Mouse (Mus musculus): Measurements from ENCODE around the gene Ypel2. TPM values are rescaled to one million over a fixed set of nuclear protein-coding genes. Genes with fewer than 3 reads are reported as not detected.

Gene Ypel2
- polyA plus RNA-seq, 1 experiment from 2014 or later: 1.4 TPM

DNA sequence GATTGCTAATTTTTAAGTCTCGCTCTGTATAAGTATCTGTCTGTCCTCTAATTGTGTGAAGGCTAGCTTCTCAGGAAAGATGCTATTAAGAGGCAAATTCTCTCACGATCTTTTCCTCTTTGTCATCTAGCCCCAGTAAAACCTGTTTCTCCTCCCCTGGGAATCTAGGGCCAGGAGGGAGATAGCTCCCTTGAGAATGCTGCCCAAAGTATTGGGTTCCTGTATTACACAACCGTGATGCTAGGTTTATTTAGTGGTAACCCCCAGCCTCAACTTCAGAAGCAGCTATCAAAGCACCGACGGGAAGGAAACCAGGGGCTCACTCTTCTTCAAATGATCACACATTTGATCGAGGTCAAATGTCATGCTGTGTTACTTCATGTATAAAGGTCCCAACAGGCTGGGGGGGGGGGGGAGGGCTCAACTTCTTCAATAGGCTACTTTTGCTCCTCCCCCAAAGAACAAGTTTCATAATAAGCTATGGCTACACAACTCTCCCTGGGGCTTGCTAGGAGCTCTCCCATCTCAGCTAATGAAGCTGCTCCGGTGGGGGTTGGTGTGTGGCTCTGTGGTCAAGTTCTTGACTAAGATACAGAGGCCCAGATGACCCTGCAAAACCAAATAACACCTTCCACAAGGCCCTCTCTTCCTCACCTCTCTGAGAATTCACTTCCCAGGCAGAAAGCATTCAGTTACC lies 22.3 kb downstream of the Ypel2 start:
- Histone ChIP-seq H3K27me3 (replicated peaks) (no peaks in the 10 kb centered on the region), H3K4me1 (0 out of 2 replicates have a peak, but pooled peaks cover 8% of the 10 kb centered on the region), H3K4me2 (no peak overlapping the region), H3K9me3 (replicated peaks) (no peaks in the 10 kb centered on the region), H3K4me3 (no peak overlapping the region), H3K36me3 (no peaks in the 10 kb centered on the region), H3K27ac (no peak overlapping the region), H3K9ac (no peak overlapping the region)
- whole genome bisulfite sequencing (ENCODE audit: insufficient replicate concordance): 53% methylated on average over 7 of the region's 7 CpGs
- ATAC-seq: no peak

DNA sequence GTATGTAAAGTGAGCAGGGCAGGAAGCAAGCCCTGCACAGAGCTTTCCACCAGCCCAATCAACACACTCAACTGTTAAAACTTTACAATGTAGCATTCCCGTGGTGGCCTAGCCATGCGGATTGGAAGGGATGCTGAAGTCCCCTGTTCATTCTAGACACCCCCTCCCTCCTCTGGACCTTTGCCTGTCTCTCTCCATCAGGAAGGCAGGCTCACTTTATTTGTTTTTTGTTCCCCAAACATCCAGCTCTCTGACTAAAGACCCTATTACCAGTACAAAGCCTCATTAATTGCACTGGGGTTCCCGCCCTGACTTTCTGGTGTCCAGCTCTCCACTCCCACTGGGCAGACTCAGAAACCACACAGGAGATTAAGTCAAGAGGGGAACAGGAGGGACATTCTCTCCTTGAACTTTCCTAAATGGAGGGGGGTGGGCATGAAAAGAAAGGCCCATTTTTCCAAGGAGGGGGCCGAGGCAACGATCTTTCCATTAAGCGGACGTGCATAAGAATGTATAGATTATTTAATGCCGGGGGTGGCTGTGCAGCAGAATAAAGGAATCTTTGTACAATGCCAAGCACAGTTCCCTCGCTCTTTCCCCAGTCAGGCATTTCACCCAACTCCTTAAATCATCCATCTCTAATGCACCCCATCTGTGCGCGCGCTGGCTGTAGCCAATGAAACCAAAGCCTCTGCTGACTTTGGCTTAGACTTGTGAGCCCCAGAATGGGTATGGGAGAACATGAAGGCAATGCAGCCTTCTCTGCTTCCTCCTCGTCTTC lies 24.3 kb downstream of the Ypel2 start:
- H3K9ac ChIP-seq: no peak overlapping the region
- no peaks in the 10 kb centered on the region for H3K27me3 ChIP-seq (replicated peaks)
- no peaks in the 10 kb centered on the region for H3K36me3 ChIP-seq
- H3K9me3 ChIP-seq (replicated peaks): no peaks in the 10 kb centered on the region
- no peak for ATAC-seq
- H3K27ac ChIP-seq: no peak overlapping the region
- no peak overlapping the region for H3K4me2 ChIP-seq
- peaks cover 8% of the 10 kb centered on the region for H3K4me1 ChIP-seq
- H3K4me3 ChIP-seq: no peak overlapping the region
- 76% methylated on average over 13 of the region's 13 CpGs for WGBS (ENCODE audit: insufficient replicate concordance)

GRCm38 (mm10) chr11:86967506-86967905 lies 26.0 kb downstream of the Ypel2 start:
- 70% methylated on average over 9 of the region's 9 CpGs for WGBS (ENCODE audit: insufficient replicate concordance)
- H3K4me2 ChIP-seq: no peak overlapping the region
- no peak overlapping the region for H3K27ac ChIP-seq
- no peak overlapping the region for H3K4me3 ChIP-seq
- no peaks in the 10 kb centered on the region for H3K36me3 ChIP-seq
- no peaks in the 10 kb centered on the region for H3K9me3 ChIP-seq (replicated peaks)
- peaks cover 23% of the 10 kb centered on the region for H3K4me1 ChIP-seq
- no peak overlapping the region for H3K9ac ChIP-seq
- ATAC-seq: no peak
- no peaks in the 10 kb centered on the region for H3K27me3 ChIP-seq (replicated peaks)

GRCm38 (mm10) chr11:86966696-86967095 lies 26.8 kb downstream of the Ypel2 start:
- Histone ChIP-seq H3K9ac (no peak overlapping the region), H3K4me3 (no peak overlapping the region), H3K9me3 (replicated peaks) (no peaks in the 10 kb centered on the region), H3K4me2 (no peak overlapping the region), H3K4me1 (peaks cover 29% of the 10 kb centered on the region), H3K27ac (no peak overlapping the region), H3K27me3 (replicated peaks) (no peaks in the 10 kb centered on the region), H3K36me3 (no peaks in the 10 kb centered on the region)
- no peak for ATAC-seq
- WGBS (ENCODE audit: insufficient replicate concordance): 76% methylated on average over 3 of the region's 3 CpGs

DNA sequence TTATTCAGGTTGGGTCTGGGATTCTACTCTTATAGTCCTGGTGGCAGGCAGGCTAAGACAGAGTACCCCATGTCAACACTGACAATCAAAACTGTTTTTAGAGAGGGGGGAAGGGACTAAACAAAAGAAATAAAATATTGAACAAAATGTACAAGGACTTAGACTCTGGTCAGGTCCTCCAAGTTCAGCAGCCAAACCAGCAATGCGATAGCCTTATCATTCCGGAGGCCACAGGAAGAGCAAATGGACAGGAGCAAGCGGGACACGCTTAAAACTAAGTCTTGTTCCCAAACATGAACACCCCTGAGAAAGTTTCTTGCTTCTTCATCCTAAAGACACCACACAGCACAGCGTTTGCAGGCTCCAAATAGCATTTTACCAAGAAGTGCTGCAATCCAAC lies 28.4 kb downstream of the Ypel2 start:
- H3K4me3 ChIP-seq: no peak overlapping the region
- no peak overlapping the region for H3K4me2 ChIP-seq
- no peaks in the 10 kb centered on the region for H3K36me3 ChIP-seq
- peaks cover 43% of the 10 kb centered on the region for H3K4me1 ChIP-seq
- H3K27ac ChIP-seq: no peak overlapping the region
- ATAC-seq: no peak
- no peaks in the 10 kb centered on the region for H3K9me3 ChIP-seq (replicated peaks)
- no peak overlapping the region for H3K9ac ChIP-seq
- WGBS (ENCODE audit: insufficient replicate concordance): 71% methylated on average over 5 of the region's 5 CpGs
- H3K27me3 ChIP-seq (replicated peaks): no peaks in the 10 kb centered on the region

GRCm38 (mm10) chr11:86963698-86964097 lies 29.8 kb downstream of the Ypel2 start:
- 60% methylated on average over 10 of the region's 10 CpGs for WGBS (ENCODE audit: insufficient replicate concordance)
- no peak overlapping the region for H3K27ac ChIP-seq
- no peaks in the 10 kb centered on the region for H3K36me3 ChIP-seq
- peaks cover 54% of the 10 kb centered on the region for H3K4me1 ChIP-seq
- no peak overlapping the region for H3K9ac ChIP-seq
- H3K27me3 ChIP-seq (replicated peaks): no peaks in the 10 kb centered on the region
- H3K4me3 ChIP-seq: no peak overlapping the region
- no peak overlapping the region for H3K4me2 ChIP-seq
- ATAC-seq: no peak
- no peaks in the 10 kb centered on the region for H3K9me3 ChIP-seq (replicated peaks)

- Histone ChIP-seq H3K27me3 (replicated peaks) (no peaks in the 10 kb centered on the region), H3K27ac (no peak overlapping the region), H3K4me3 (no peak overlapping the region), H3K4me2 (no peak overlapping the region), H3K9me3 (replicated peaks) (no peaks in the 10 kb centered on the region), H3K36me3 (no peaks in the 10 kb centered on the region), H3K9ac (no peak overlapping the region), H3K4me1 (peaks cover 60% of the 10 kb centered on the region)
- WGBS (ENCODE audit: insufficient replicate concordance): 11% methylated on average over 1 of the region's 1 CpGs
- ATAC-seq: no peak
Observed at GRCm38 (mm10) chr11:86963027-86963426, 30.5 kb downstream of the Ypel2 start.

DNA sequence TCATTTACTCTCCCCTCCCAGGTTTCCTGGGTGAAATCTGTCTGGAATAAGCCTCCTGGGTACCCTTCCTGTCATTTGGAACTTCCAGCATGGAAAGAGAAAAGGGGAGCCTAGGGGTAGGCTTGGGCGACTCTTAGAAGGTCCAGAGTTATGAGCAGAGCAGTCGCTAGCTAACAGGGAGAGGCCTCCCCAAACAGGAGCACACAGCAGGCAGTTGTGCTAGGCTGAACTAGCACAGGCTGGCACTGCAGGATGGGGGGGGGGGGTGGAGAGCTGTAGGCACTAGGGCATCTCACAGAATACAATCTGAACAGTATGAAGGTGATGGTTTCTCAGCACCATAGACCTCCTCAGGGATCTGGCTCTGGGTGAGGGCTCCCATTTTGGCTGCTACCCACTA lies 31.1 kb downstream of the Ypel2 start:
- ATAC-seq: no peak
- H3K27ac ChIP-seq: peak overlapping the region; percentile 61
- 45% methylated on average over 2 of the region's 2 CpGs for WGBS (ENCODE audit: insufficient replicate concordance)
- H3K36me3 ChIP-seq: no peaks in the 10 kb centered on the region
- H3K9ac ChIP-seq: no peak overlapping the region
- H3K4me3 ChIP-seq: no peak overlapping the region
- no peaks in the 10 kb centered on the region for H3K27me3 ChIP-seq (replicated peaks)
- H3K4me2 ChIP-seq: no peak overlapping the region
- H3K9me3 ChIP-seq (replicated peaks): no peaks in the 10 kb centered on the region
- H3K4me1 ChIP-seq: peaks cover 66% of the 10 kb centered on the region

- Histone ChIP-seq H3K27me3 (replicated peaks) (no peaks in the 10 kb centered on the region), H3K9me3 (replicated peaks) (no peaks in the 10 kb centered on the region), H3K9ac (no peak overlapping the region), H3K36me3 (no peaks in the 10 kb centered on the region), H3K4me1 (peaks cover 70% of the 10 kb centered on the region), H3K4me2 (no peak overlapping the region), H3K4me3 (no peak overlapping the region), H3K27ac (peak overlapping the region; percentile 61)
- WGBS (ENCODE audit: insufficient replicate concordance): 50% methylated on average over 11 of the region's 11 CpGs
- 0 out of 2 replicates have a peak, but pooled peaks have one; percentile 44 for ATAC-seq
Observed at GRCm38 (mm10) chr11:86961510-86962303, 31.8 kb downstream of the Ypel2 start.

DNA sequence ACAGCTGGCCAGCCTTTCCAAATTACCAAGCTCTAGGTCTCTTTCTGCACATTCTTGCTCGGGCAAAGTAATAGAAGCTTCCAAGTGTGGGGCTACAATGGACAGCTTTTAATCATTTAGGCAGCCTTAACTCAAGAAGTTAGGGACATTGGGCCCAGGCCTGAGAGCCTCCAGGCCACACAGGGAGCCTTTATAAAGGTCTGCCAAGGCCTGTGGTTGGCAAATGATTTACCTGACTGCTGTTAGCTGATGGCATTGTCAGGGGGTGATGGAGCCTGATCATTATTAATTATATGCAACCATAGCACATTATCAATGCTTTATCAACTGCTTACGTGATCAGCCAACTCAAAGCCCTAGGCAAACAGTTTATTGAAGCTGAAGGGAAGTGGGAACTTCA lies 33.2 kb downstream of the Ypel2 start:
- Histone ChIP-seq H3K4me3 (no peak overlapping the region), H3K27ac (no peak overlapping the region), H3K36me3 (no peaks in the 10 kb centered on the region), H3K27me3 (replicated peaks) (no peaks in the 10 kb centered on the region), H3K9me3 (replicated peaks) (no peaks in the 10 kb centered on the region), H3K4me2 (no peak overlapping the region), H3K9ac (no peak overlapping the region), H3K4me1 (peaks cover 83% of the 10 kb centered on the region)
- no peak for ATAC-seq
- WGBS (ENCODE audit: insufficient replicate concordance): 57% methylated on average over 2 of the region's 2 CpGs

DNA sequence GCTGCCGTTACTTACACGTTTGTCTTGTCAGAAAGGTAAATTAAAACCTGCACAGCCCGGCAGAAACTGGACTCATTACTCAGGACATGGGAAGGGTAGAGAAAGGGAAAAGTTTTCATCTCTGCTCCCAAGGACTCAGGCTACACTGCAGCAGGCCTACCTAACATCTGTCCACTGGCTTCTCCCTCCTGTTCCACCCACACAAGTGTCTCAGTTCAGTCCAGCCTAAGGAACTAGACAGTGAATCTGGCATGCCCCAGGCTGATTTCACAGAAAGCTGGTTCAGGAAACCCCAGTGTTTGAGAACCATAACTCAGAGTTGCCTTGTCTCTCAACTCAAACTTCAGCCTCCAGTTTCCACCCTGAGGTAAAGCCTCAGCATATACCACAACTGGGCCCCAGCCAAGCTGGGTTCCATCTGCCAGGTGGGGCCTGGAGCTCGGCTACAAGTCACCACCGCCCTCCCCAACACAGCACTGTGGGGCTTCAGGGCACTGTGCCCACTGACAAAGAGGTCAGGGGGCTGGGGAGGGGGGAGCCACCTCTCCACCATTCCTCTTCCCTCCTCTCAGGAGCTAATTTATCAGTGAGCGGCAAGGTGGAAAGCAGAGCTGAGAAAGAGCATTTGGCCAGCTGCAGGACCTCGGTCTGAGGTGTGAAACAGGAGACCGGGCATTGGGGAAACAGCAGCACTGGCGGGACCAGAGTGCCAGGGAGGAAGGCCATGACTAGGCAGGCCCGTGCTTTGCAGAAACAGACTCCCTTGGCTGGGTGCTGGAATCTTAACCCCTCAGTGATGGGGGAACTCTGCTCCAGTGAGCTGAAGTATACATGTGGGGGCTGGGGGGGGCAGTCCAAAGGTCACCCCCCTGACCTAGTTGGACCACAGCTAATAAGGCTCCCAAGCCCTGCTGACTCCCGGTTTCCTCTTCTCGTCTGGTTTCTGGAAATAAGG lies 34.5 kb downstream of the Ypel2 start:
- no peak overlapping the region for H3K4me2 ChIP-seq
- H3K4me3 ChIP-seq: no peak overlapping the region
- H3K9me3 ChIP-seq (replicated peaks): no peaks in the 10 kb centered on the region
- no peak for ATAC-seq
- peaks cover 84% of the 10 kb centered on the region for H3K4me1 ChIP-seq
- no peaks in the 10 kb centered on the region for H3K36me3 ChIP-seq
- no peak overlapping the region for H3K9ac ChIP-seq
- H3K27ac ChIP-seq: peak overlapping the region; percentile 32; the same call in 1 of the 2 replicates
- 53% methylated on average over 12 of the region's 12 CpGs for WGBS (ENCODE audit: insufficient replicate concordance)
- H3K27me3 ChIP-seq (replicated peaks): no peaks in the 10 kb centered on the region

All from liver, embryonic 12.5 days (tissue).